Mouse (Mus musculus) cerebellum, adult 2 months (tissue): ENCODE measurements around the gene Rnd1.
A peak's percentile ranks its signal among the peaks of the same experiment; 100 is the strongest.

ENCODE experiments used
- CTCF ChIP-seq: fragments of 200-500 bp; IDR thresholded peaks from 2 replicates; pipeline ENCODE4 v1.5.1; 2011; ENCODE audit warnings: low read depth, mild to moderate bottlenecking, control low read depth, low read length, moderate library complexity, borderline replicate concordance; ENCODE audit not compliant: insufficient read depth
- POLR2A ChIP-seq: fragments of 200-500 bp; IDR thresholded peaks from 2 replicates; pipeline ENCODE4 v1.6.1; 2011; ENCODE audit warnings: low read length, control low read depth, borderline replicate concordance; ENCODE audit not compliant: insufficient read depth

DNA sequence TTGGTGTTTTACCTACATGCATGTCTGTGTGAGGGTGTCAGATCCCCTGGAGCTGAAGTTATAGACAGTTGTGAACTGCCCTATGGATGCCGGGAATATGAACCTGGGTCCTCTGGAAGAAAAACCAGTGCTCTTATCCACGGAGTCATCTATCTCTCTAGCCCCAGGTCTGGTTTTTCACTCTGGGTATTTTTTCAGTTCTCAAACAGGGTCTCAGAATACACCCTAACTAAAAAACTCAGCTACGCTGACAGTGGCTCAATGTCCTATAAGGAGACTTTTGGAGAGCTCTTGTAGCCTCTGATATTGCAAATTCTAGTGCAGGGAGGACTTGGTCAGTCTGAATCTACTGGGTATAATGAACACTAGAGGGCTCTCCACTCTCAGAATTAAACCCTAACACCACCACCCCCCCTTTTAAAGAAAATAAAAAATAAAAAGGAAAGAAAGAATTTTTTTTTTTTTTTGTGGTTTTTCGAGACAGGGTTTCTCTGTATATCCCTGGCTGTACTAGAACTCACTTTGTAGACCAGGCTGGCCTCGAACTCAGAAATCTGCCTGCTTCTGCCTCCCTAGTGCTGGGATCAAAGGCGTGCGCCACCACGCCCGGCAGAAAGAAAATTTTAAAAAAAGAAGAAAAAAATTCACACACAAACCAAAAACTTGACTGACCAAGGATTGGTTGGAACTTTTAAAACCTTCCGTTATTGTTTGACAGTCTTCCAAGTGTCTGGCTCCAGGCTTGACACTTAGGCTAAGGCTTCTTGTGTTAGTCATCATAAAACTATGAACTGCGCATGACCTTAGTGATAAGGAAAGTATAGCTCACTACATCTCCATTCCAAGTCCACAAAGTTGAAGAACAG is 13.0 kb downstream of the Rnd1 start:
- TF ChIP-seq CTCF (peak; percentile 43; the same call in 1 of the 2 replicates), POLR2A (no peak)
